Mouse (Mus musculus): ENCODE measurements at regions not wholly inside any gene's neighbourhood (a gene's known extent, or its start where the extent isn't known, plus 50 kb on each side); places are given as distances from the start of the nearest gene placed in this dataset.

- no peak for ATAC-seq (ENCODE audit: low TSS enrichment)
Observed at GRCm38 (mm10) chr13:51016956-51017703, 83.5 kb upstream of the Spin1 start.

DNA sequence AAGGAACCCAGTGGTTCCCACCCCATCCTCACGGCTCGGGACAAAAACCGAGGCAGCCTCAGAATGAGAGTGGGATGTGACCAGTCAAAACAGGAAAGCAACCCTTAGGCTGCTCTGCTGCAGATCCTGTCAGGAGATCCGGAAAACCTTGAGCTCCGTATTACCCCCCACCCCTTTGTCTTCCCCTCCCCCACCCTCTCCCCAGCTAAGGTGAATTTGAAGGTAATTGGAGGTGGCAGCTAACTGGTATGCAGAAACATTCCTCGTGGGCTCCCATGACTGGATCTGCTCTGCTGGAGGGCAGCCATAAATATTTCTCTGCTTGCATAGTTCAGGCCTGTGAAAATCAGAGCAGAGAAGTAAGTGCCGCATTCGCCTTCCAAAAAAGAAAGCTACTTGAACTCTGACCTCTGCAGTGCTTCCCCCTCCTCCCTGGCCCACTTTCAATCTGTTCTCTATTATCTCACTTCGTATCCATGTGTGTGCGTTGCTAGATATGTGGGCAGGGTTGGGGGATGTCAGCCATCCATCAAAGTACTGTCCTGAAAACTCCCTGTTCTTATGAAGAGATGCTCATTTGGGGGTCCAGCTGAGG, 82.9 kb upstream of the Spin1 start:
- no peak for ATAC-seq (ENCODE audit: low TSS enrichment)

DNA sequence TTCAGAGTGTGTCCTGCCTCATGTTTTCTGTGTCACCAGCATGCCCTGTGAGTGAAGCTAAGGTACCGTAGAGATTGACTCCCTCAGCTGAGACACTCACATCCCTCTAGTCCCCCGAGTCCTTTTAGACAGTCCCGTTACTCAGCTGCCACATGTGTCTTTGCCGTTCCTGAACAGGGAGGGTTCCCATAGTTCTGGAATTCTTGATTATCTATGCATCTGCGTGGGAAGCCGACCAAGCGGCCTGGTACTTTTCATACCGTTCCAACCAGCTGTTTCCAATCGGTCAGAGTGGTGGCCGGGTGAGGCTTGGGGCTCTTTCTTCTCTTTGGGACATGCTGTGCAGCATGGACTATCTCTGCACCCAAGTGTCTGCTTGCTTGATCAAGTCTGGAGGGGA, 82.3 kb upstream of the Spin1 start:
- no peak for ATAC-seq (ENCODE audit: low TSS enrichment)

DNA sequence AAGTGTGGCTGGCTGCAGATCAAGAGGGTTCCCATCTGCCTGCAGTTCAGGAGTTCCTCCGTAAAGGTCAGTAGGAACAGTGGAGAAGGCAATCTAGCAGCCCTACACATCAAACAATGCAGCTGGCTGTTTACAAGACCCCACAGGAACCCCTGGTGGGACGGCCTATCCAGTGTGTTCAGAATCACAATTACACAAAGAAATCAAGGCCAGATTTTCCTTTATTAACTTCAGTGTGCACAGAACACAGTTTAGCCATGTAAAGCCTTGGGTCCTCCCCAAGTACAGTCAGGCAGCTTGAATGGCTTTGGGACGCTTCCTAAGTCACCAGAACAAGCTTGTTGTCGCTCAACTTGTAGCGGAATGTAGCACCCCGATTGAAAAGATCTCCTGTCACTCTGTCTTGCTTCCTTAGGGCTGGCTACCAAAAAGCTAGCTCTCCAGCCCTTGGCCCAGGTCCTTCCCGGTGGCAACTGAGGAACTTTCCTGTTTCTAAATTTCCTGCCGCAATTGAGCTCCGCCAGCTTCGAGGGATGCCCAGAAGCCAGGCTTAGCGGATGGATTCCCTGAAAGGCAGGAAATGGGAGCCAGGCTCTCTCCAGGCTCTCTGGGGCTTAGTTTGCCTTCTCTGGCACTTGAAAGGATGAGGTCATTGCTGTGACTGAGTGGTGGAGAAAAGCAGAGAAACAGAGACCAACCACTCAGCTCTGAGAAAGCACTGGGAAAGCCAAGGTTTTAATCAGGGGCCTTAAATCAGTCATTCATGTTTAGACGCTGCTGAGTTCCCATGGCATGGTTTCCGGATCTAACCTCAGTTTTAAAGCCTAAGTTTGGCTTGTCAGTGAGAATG, 78.1 kb upstream of the Spin1 start:
- ATAC-seq (ENCODE audit: low TSS enrichment) = peak; percentile 47

- ATAC-seq (ENCODE audit: low TSS enrichment) = no peak; the same call in 1 of the 2 replicates
Observed at GRCm38 (mm10) chr13:51023271-51023670, 77.4 kb upstream of the Spin1 start.

DNA sequence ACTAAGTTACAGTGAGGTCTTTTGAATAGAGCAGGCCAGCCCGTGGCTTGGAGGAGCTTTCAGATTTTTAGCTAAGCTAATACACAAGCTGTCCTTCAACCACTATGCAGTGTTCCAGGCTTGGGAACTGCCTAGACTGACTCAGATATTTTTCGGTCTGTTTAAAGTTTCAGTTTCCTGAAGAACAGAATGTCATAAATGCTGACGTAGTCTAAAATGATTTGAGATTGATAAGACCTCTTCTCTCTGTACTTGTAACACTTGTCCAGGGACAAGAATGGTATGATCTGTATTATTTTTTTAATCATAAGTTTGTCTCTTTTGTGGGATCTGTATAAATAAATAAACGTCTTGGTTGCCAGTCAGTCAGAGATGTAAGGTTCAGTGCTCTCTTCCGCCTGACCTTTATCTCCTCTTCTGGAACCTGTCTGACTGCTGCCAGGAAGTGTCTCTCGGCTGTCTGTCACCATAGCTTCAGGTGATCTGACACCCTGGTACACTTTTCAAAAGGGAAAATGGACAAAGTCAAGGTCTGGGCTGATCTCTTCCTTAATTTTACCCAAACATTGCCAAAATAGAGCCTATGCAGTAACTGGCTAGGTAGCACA, 74.3 kb upstream of the Spin1 start:
- ATAC-seq (ENCODE audit: low TSS enrichment) = no peak

DNA sequence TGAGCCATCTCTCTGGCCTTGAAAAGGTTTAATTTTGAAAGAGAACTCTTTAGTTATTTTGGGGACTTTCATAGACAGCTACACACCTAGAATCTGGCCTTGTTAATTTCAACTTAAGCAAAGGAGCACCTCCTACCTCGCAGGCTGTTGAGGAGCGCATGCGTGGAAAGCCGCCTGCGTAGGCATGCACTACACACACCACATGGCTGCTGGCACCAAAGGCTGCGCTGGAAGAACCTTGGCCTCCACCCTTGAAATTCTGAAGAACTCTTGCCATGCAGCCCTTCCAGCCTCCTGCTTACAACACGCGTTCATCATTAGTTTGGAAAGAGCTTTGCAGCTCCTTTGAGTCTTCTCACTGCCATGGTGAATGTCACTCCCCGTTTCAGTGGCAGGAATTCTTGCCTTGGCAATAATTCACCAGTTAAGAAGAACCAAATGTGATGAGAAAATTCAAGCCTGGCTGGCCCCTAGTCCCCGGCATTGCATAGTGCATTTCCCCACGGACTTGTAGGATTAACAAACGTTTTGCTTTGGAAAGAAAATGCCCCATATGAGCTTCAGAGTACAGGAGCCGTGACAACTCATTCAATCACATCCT, 62.7 kb upstream of the Spin1 start:
- no peak for ATAC-seq (ENCODE audit: low TSS enrichment)

- no peak for ATAC-seq (ENCODE audit: low TSS enrichment)
Observed at GRCm38 (mm10) chr13:51038955-51039354, 61.7 kb upstream of the Spin1 start.

GRCm38 (mm10) chr13:51041121-51041520, 59.6 kb upstream of the Spin1 start:
- ATAC-seq (ENCODE audit: low TSS enrichment) = no peak

- ATAC-seq (ENCODE audit: low TSS enrichment) = no peak
Observed at GRCm38 (mm10) chr13:51042881-51043402, 57.7 kb upstream of the Spin1 start.
